Mouse (Mus musculus) liver, adult (tissue): ENCODE measurements around the gene Tex22.

Experiments
- GATA4 ChIP-seq: IDR thresholded peaks from 2 replicates; pipeline ENCODE4 v1.6.1; 2014; ENCODE audit warnings: mild to moderate bottlenecking, low read length; ENCODE audit not compliant: insufficient replicate concordance

The Tex22 gene

GRCm38 (mm10) chr12:113044916-113045677 is 29.2 kb upstream of the Tex22 start:
- no peak for TF ChIP-seq GATA4

GRCm38 (mm10) chr12:113046861-113047260 is 27.4 kb upstream of the Tex22 start:
- TF ChIP-seq GATA4, result no peak

- TF ChIP-seq GATA4, result no peak
These were observed 26.2 kb upstream of the Tex22 start for GRCm38 (mm10) chr12:113048103-113048502.

GRCm38 (mm10) chr12:113049836-113050235 is 24.5 kb upstream of the Tex22 start:
- TF ChIP-seq GATA4, result no peak

- no peak for TF ChIP-seq GATA4
These were observed 23.6 kb upstream of the Tex22 start for GRCm38 (mm10) chr12:113050671-113051070.

- no peak for TF ChIP-seq GATA4
These were observed 22.5 kb upstream of the Tex22 start for GRCm38 (mm10) chr12:113051628-113052403.

GRCm38 (mm10) chr12:113056089-113056488 is 18.2 kb upstream of the Tex22 start:
- TF ChIP-seq GATA4, result no peak

GRCm38 (mm10) chr12:113060178-113060577 is 14.1 kb upstream of the Tex22 start:
- no peak for TF ChIP-seq GATA4

- no peak for TF ChIP-seq GATA4
These were observed 12.7 kb upstream of the Tex22 start for GRCm38 (mm10) chr12:113061606-113062005.

- no peak for TF ChIP-seq GATA4
These were observed 12.1 kb upstream of the Tex22 start for GRCm38 (mm10) chr12:113062201-113062600.

- TF ChIP-seq GATA4, result no peak
These were observed 10.6 kb upstream of the Tex22 start for GRCm38 (mm10) chr12:113063700-113064099.

- TF ChIP-seq GATA4, result no peak
These were observed 6.3 kb upstream of the Tex22 start for GRCm38 (mm10) chr12:113068002-113068401.

GRCm38 (mm10) chr12:113069389-113069788 is 4.9 kb upstream of the Tex22 start:
- TF ChIP-seq GATA4, result no peak

- no peak for TF ChIP-seq GATA4
These were observed 3.0 kb upstream of the Tex22 start for GRCm38 (mm10) chr12:113071321-113071720.

- TF ChIP-seq GATA4, result no peak
These were observed 2.5 kb upstream of the Tex22 start for GRCm38 (mm10) chr12:113071827-113072226.
